Mouse (Mus musculus): ENCODE results near the gene 4930595M18Rik.

The 4930595M18Rik gene

DNA sequence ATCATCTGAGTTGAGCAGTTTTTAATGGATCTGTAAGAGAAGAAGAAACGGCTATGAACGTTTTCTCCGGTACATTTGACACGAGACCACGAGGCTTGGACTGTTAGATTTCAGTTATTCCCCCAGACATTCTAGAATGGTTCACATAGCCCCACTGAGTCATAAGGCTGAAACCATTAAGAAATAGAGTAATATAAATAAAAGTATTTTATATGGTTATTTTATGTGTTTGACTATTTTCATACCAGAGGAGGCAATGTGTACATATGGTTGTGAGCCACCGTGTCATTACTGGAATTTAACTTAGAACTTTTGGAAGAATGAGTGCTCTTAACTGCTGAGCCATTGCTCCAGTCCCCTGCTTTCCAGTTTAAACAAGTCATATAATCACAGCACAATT, at the start of gene 4930595M18Rik:
4930595M18Rik (minus strand) TSS at position 101 of the 400 bp plus-strand sequence.
- DNase-seq (ENCODE audit: low read depth, low spot score), result no peak

DNA sequence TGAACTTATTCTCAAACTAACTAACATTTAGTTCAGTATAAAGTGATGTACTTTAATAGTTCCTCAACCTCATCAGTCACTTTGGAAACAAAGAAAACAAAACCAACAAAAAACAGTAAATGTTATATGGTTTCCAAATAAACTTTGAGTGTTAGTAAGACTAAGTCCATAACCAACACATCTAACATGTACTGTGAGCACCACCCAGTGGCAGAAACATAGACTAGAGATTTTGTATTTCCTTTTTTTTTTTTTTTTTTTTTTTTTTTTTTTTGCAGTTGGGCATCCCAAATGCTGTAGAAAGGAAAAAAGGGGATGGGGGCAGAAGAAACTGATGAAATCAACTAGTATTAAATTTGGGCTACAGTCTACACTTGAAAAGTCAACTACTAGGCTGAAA, 14.6 kb upstream of the 4930595M18Rik start:
- DNase-seq (ENCODE audit: low read depth, low spot score), result no peak
